Mouse (Mus musculus) kidney, postnatal 0 days (tissue): ENCODE data around the gene Traf3ip2. TPM values are rescaled to one million over a fixed set of nuclear protein-coding genes. Genes with fewer than 3 reads are reported as not detected.
A peak's percentile ranks its signal among the peaks of the same experiment; 100 is the strongest.

ENCODE experiments used
- ATAC-seq: fragments of 200-750 bp; cut with Nextera tagmentation; replicated peaks from 2 replicates; pipeline ENCODE4 v1.8.0; 2017; ENCODE audit warnings: low read depth, moderate number of reproducible peaks, moderate TSS enrichment, moderate library complexity; ENCODE audit not compliant: low FRiP score
- DNase-seq: peaks from one replicate; pipeline ENCODE4 v3.0.0-alpha.2; 2016; ENCODE audit warnings: low spot score
- H3K27ac ChIP-seq: fragments of 300-500 bp; sonication (generic); 2 replicates; pipeline ENCODE4 v1.5.1; 2014; ENCODE audit warnings: mild to moderate bottlenecking
- H3K27me3 ChIP-seq: fragments of 300-500 bp; sonication (generic); 2 replicates; pipeline ENCODE4 v1.6.1; 2014; ENCODE audit warnings: low read length, mixed read lengths; ENCODE audit not compliant: insufficient read depth
- H3K36me3 ChIP-seq: fragments of 300-500 bp; sonication (generic); 2 replicates; pipeline ENCODE4 v1.6.1; 2014; ENCODE audit warnings: low read length, mixed read lengths; ENCODE audit not compliant: insufficient read depth
- H3K4me1 ChIP-seq: fragments of 300-500 bp; sonication (generic); replicated peaks from 2 replicates; pipeline ENCODE4 v1.6.1; 2014; ENCODE audit warnings: antibody characterized with exemption, low read length, mixed read lengths; ENCODE audit not compliant: insufficient read depth
- H3K4me2 ChIP-seq: fragments of 300-500 bp; sonication (generic); 2 replicates; pipeline ENCODE4 v1.6.1; 2014; ENCODE audit warnings: mild to moderate bottlenecking, low read length, moderate library complexity, mixed read lengths
- H3K4me3 ChIP-seq: fragments of 300-500 bp; sonication (generic); replicated peaks from 2 replicates; pipeline ENCODE4 v1.5.1; 2014; ENCODE audit warnings: low read depth, low read length
- H3K9ac ChIP-seq: fragments of 300-500 bp; sonication (generic); 2 replicates; pipeline ENCODE4 v1.6.1; 2014; ENCODE audit warnings: low read depth, low read length
- H3K9me3 ChIP-seq: fragments of 300-500 bp; sonication (generic); replicated peaks from 2 replicates; pipeline ENCODE4 v1.6.1; 2016; ENCODE audit warnings: low read length, inconsistent platforms, mixed read lengths
- CTCF ChIP-seq: IDR thresholded peaks from 2 replicates; pipeline ENCODE4 v1.5.1; 2016; ENCODE audit warnings: antibody characterized with exemption, low read depth, mild to moderate bottlenecking, moderate library complexity
- WGBS: fragments of 180-500 bp; shearing (Covaris S2); extraction: QIAGEN DNeasy Blood & Tissue Kit; methylation state at CpG from one replicate; pipeline ENCODE4 v1.1.7; 2014; 5-methylcytosine and 5-hydroxymethylcytosine counted together
- polyA plus RNA-seq: library from polyadenylated mRNA; unstranded; fragments of >200 nt; fragmentation: Nextera tagmentation; extraction: Ambion mirVana; gene quantifications from 2 replicates; pipeline ENCODE4 v1.2.1, GENCODE M21; 2015

Gene Traf3ip2
- polyA plus RNA-seq, 1 experiment from 2014 or later = 15.0 TPM

GRCm38 (mm10) chr10:39611234-39611633 lies 1.5 kb upstream of the Traf3ip2 start:
- Histone ChIP-seq H3K27ac (no peak overlapping the region), H3K27me3 (no peaks in the 10 kb centered on the region), H3K36me3 (no peaks in the 10 kb centered on the region), H3K4me2 (no peak overlapping the region), H3K4me3 (no peak overlapping the region), H3K4me1 (peaks cover 25% of the 10 kb centered on the region), H3K9me3 (no peaks in the 10 kb centered on the region), H3K9ac (no peak overlapping the region)
- 68% methylated on average over 3 of the region's 3 CpGs for WGBS
- ATAC-seq (no peak), DNase-seq (no peak)
- no peak for TF ChIP-seq CTCF

- Histone ChIP-seq H3K27ac (peak overlapping the region; percentile 97), H3K4me2 (no peak overlapping the region), H3K9me3 (no peaks in the 10 kb centered on the region), H3K4me3 (no peak overlapping the region), H3K4me1 (peaks cover 25% of the 10 kb centered on the region), H3K36me3 (no peaks in the 10 kb centered on the region), H3K27me3 (no peaks in the 10 kb centered on the region), H3K9ac (no peak overlapping the region)
- 36% methylated on average over 2 of the region's 2 CpGs for WGBS
- ATAC-seq = no peak
- TF ChIP-seq CTCF = no peak
- DNase-seq = no peak
These were observed 603 bp upstream of the Traf3ip2 start for GRCm38 (mm10) chr10:39612131-39612530.

GRCm38 (mm10) chr10:39612989-39613831 lies 476 bp downstream of the Traf3ip2 start:
- peak overlapping the region; percentile 35 for H3K4me3 ChIP-seq
- H3K9ac ChIP-seq = peak overlapping the region; percentile 65
- no peaks in the 10 kb centered on the region for H3K36me3 ChIP-seq
- 2% methylated on average over 26 of the region's 26 CpGs for WGBS
- H3K4me1 ChIP-seq = peaks cover 25% of the 10 kb centered on the region
- DNase-seq = peak; percentile 88
- no peaks in the 10 kb centered on the region for H3K27me3 ChIP-seq
- peak overlapping the region; percentile 97 for H3K27ac ChIP-seq
- peak; percentile 94 for ATAC-seq
- peak overlapping the region; percentile 71 for H3K4me2 ChIP-seq
- no peaks in the 10 kb centered on the region for H3K9me3 ChIP-seq
- TF ChIP-seq CTCF = peak; percentile 21; the same call in 1 of the 2 replicates

GRCm38 (mm10) chr10:39613973-39614372 lies 1.2 kb downstream of the Traf3ip2 start:
- H3K4me3 ChIP-seq = peak overlapping the region; percentile 35
- no peak for TF ChIP-seq CTCF
- no peaks in the 10 kb centered on the region for H3K9me3 ChIP-seq
- H3K27me3 ChIP-seq = no peaks in the 10 kb centered on the region
- H3K4me1 ChIP-seq = peaks cover 25% of the 10 kb centered on the region
- H3K4me2 ChIP-seq = peak overlapping the region; percentile 71
- peak overlapping the region; percentile 65 for H3K9ac ChIP-seq
- H3K36me3 ChIP-seq = no peaks in the 10 kb centered on the region
- ATAC-seq (no peak), DNase-seq (no peak)
- peak overlapping the region; percentile 97 for H3K27ac ChIP-seq
- 17% methylated on average over 2 of the region's 2 CpGs for WGBS

GRCm38 (mm10) chr10:39614676-39615075 lies 1.9 kb downstream of the Traf3ip2 start:
- Histone ChIP-seq H3K9me3 (no peaks in the 10 kb centered on the region), H3K4me2 (peak overlapping the region; percentile 71), H3K9ac (peak overlapping the region; percentile 37; the same call in 1 of the 2 replicates), H3K27me3 (no peaks in the 10 kb centered on the region), H3K27ac (peak overlapping the region; percentile 97), H3K4me1 (peaks cover 25% of the 10 kb centered on the region), H3K4me3 (no peak overlapping the region), H3K36me3 (no peaks in the 10 kb centered on the region)
- TF ChIP-seq CTCF = no peak
- ATAC-seq (no peak), DNase-seq (peak; percentile 38)
- 14% methylated on average over 6 of the region's 6 CpGs for WGBS

GRCm38 (mm10) chr10:39615531-39616229 lies 2.9 kb downstream of the Traf3ip2 start:
- no peak for DNase-seq
- Histone ChIP-seq H3K9me3 (no peaks in the 10 kb centered on the region), H3K27ac (no peak overlapping the region; the same call in 1 of the 2 replicates), H3K4me3 (no peak overlapping the region), H3K9ac (no peak overlapping the region), H3K27me3 (no peaks in the 10 kb centered on the region), H3K36me3 (no peaks in the 10 kb centered on the region), H3K4me1 (peaks cover 25% of the 10 kb centered on the region), H3K4me2 (no peak overlapping the region)
- no peak for ATAC-seq
- WGBS = 73% methylated on average over 12 of the region's 12 CpGs
- no peak for TF ChIP-seq CTCF
